Mouse (Mus musculus): ENCODE data around the gene Kif5a. TPM values are rescaled to one million over a fixed set of nuclear protein-coding genes. Genes with fewer than 3 reads are reported as not detected.
"Not testable (repeated sequence)": the region's sequence is repeated elsewhere in the genome, so short reads cannot be mapped to it uniquely, and the experiment has no call there.

Gene Kif5a
- 118 and 129 TPM in 2 replicates for polyA plus RNA-seq (2014; fragmentation: Nextera tagmentation; extraction: Ambion mirVana)

- 1% methylated on average over 53 of the region's 53 CpGs for WGBS
- no peaks in the 10 kb centered on the region for H3K27me3 ChIP-seq (ENCODE audit: control insufficient read depth, insufficient read depth, low read length)
- DNase-seq (ENCODE audit: low spot score) = peak; percentile 71
- peaks cover 49% of the 10 kb centered on the region for H3K4me1 ChIP-seq (replicated peaks; ENCODE audit: control insufficient read depth, insufficient read depth, low read length)
- H3K27ac ChIP-seq = peak within 1 kb of the TSS; percentile 93
- H3K4me3 ChIP-seq (replicated peaks; ENCODE audit: low read length) = peak within 1 kb of the TSS; percentile 69
- peak within 1 kb of the TSS; percentile 74 for H3K4me2 ChIP-seq (replicated peaks)
- H3K9ac ChIP-seq = peak within 1 kb of the TSS; percentile 88
- H3K36me3 ChIP-seq (replicated peaks; ENCODE audit: control insufficient read depth, insufficient read depth) = peaks cover 17% of the 10 kb centered on the region
- H3K9me3 ChIP-seq (ENCODE audit: control insufficient read depth, low read length) = no peaks in the 10 kb centered on the region
- ATAC-seq (ENCODE audit: low FRiP score) = peak; percentile 34; the same call in 1 of the 2 replicates
Observed at GRCm38 (mm10) chr10:127262548-127263398, at the start of gene Kif5a. TSS of gene Kif5a (minus strand) at chr10:127263348.

- WGBS = 83% methylated on average over 4 of the region's 4 CpGs
- ATAC-seq (ENCODE audit: low FRiP score) = no peak
- H3K4me3 ChIP-seq (replicated peaks; ENCODE audit: low read length) = no peak overlapping the region
Observed at GRCm38 (mm10) chr10:127312858-127313257, 49.7 kb upstream of the Kif5a start.

GRCm38 (mm10) chr10:127312356-127312676, 49.2 kb upstream of the Kif5a start:
- WGBS = 0% methylated on average over 4 of the region's 4 CpGs
- H3K4me2 ChIP-seq (replicated peaks) = peak overlapping the region; percentile 64
- DNase-seq (ENCODE audit: low spot score) (peak; percentile 82), ATAC-seq (ENCODE audit: low FRiP score) (peak; percentile 51; the same call in 1 of the 2 replicates)
- peak overlapping the region; percentile 64 for H3K4me3 ChIP-seq (replicated peaks; ENCODE audit: low read length)
- H3K27me3 ChIP-seq (ENCODE audit: control insufficient read depth, insufficient read depth, low read length) = no peaks in the 10 kb centered on the region
- H3K36me3 ChIP-seq (replicated peaks; ENCODE audit: control insufficient read depth, insufficient read depth) = peaks cover 23% of the 10 kb centered on the region
- H3K4me1 ChIP-seq (replicated peaks; ENCODE audit: control insufficient read depth, insufficient read depth, low read length) = peaks cover 7% of the 10 kb centered on the region; the same call in 1 of the 2 replicates
- no peaks in the 10 kb centered on the region for H3K9me3 ChIP-seq (ENCODE audit: control insufficient read depth, low read length)
- H3K9ac ChIP-seq = peak overlapping the region; percentile 56
- H3K27ac ChIP-seq = peak overlapping the region; percentile 73

More at GRCm38 (mm10) chr10:127312858-127313257, 49.7 kb upstream of the Kif5a start:
- H3K27me3 ChIP-seq (ENCODE audit: control insufficient read depth, insufficient read depth, low read length) = no peaks in the 10 kb centered on the region
- DNase-seq (ENCODE audit: low spot score) = no peak
- H3K36me3 ChIP-seq (replicated peaks; ENCODE audit: control insufficient read depth, insufficient read depth) = peaks cover 17% of the 10 kb centered on the region
- no peaks in the 10 kb centered on the region for H3K9me3 ChIP-seq (ENCODE audit: control insufficient read depth, low read length)
- H3K27ac ChIP-seq = no peak overlapping the region
- H3K4me2 ChIP-seq (replicated peaks) = peak overlapping the region; percentile 64; the same call in 1 of the 2 replicates
- H3K4me1 ChIP-seq (replicated peaks; ENCODE audit: control insufficient read depth, insufficient read depth, low read length) = peaks cover 7% of the 10 kb centered on the region; the same call in 1 of the 2 replicates
- no peak overlapping the region for H3K9ac ChIP-seq

DNA sequence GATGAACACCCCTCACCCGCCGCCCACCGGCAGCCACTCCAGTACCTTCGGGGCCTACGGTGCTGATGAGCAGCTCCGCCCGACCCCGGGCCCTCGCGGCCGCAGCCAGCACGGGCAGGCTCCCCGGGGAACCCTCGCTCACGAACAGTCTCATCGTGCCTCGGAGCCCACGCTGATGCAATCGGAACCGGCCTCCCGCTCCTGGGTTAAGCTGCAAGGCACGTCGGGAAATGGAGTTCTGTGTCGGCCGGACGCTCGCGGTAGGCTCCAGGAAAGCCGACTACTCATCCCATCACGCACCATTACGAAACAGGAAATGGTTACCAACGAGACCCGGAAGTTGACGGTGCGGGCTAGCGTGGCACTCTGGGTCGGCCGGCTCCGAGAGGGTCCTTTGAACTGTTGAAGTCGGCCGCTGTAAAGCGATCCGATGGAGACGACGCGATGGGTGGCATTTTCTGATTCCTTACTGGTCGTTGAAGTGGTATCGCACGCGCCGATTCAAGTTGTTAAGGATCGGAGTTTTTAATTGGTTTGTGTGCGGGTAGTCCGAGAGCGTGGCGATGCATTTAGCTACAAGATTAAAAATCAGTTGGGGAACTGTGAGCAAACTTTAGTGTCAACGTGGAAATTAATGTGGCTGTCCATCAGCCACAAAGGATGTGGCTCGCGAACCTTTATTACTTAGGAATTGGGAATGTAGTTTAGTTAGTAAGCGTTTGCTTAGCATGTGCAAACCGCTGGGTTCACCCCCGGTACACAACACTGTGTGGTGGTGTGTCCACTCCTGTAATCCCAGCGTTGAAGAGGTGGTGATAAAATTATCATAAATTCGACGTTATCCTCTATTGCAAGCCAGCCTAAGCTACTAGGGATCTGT, 48.6 kb upstream of the Kif5a start, which contains the start of gene Mars:
Mars (minus strand) TSS at position 311 of the 880 bp plus-strand sequence.
- H3K27ac ChIP-seq = peak within 1 kb of the TSS; percentile 73
- peak within 1 kb of the TSS; percentile 75 for H3K9ac ChIP-seq
- H3K9me3 ChIP-seq (ENCODE audit: control insufficient read depth, low read length) = no peaks in the 10 kb centered on the region
- no peaks in the 10 kb centered on the region for H3K27me3 ChIP-seq (ENCODE audit: control insufficient read depth, insufficient read depth, low read length)
- H3K36me3 ChIP-seq (replicated peaks; ENCODE audit: control insufficient read depth, insufficient read depth) = peaks cover 29% of the 10 kb centered on the region
- WGBS = under 1% methylated on average over 65 of the region's 65 CpGs
- peak; percentile 94 for DNase-seq (ENCODE audit: low spot score)
- peak; percentile 97 for ATAC-seq (ENCODE audit: low FRiP score)
- H3K4me3 ChIP-seq (replicated peaks; ENCODE audit: low read length) = peak within 1 kb of the TSS; percentile 64
- H3K4me1 ChIP-seq (replicated peaks; ENCODE audit: control insufficient read depth, insufficient read depth, low read length) = peaks cover 7% of the 10 kb centered on the region; the same call in 1 of the 2 replicates
- H3K4me2 ChIP-seq (replicated peaks) = peak within 1 kb of the TSS; percentile 64

GRCm38 (mm10) chr10:127310523-127311475, 47.7 kb upstream of the Kif5a start:
- peak; percentile 19 for ATAC-seq (ENCODE audit: low FRiP score)
- Histone ChIP-seq H3K36me3 (replicated peaks; ENCODE audit: control insufficient read depth, insufficient read depth) (peaks cover 38% of the 10 kb centered on the region), H3K9me3 (ENCODE audit: control insufficient read depth, low read length) (no peaks in the 10 kb centered on the region), H3K4me3 (replicated peaks; ENCODE audit: low read length) (peak overlapping the region; percentile 64), H3K4me2 (replicated peaks) (peak overlapping the region; percentile 64), H3K4me1 (replicated peaks; ENCODE audit: control insufficient read depth, insufficient read depth, low read length) (peaks cover 7% of the 10 kb centered on the region; the same call in 1 of the 2 replicates), H3K27me3 (ENCODE audit: control insufficient read depth, insufficient read depth, low read length) (no peaks in the 10 kb centered on the region), H3K9ac (peak overlapping the region; percentile 75), H3K27ac (peak overlapping the region; percentile 66)
- DNase-seq (ENCODE audit: low spot score) = peak; percentile 55
- 40% methylated on average over 23 of the region's 23 CpGs for WGBS

DNA sequence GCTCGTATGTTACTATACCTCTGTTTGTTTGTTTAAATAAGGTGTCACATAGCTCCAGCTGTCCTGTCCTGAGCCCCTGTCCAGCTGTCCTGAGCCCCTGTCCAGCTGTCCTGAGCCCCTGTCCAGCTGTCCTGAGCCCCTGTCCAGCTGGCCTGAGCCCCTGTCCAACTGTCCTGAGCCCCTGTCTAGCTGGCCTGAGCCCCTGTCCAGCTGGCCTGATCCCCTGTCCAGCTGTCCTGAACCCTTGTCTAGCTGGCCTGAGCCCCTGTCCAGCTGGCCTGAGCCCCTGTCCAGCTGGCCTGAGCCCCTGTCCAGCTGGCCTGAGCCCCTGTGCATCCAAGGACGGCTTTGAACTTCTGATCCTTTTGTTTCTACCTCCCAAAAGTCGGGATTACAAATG, 46.0 kb upstream of the Kif5a start:
- not testable (repeated sequence) for H3K9me3 ChIP-seq (ENCODE audit: control insufficient read depth, low read length); ATAC-seq (ENCODE audit: low FRiP score); H3K27me3 ChIP-seq (ENCODE audit: control insufficient read depth, insufficient read depth, low read length); H3K4me1 ChIP-seq (replicated peaks; ENCODE audit: control insufficient read depth, insufficient read depth, low read length); H3K4me3 ChIP-seq (replicated peaks; ENCODE audit: low read length); H3K4me2 ChIP-seq (replicated peaks); H3K27ac ChIP-seq; DNase-seq (ENCODE audit: low spot score); H3K9ac ChIP-seq
- peaks cover 54% of the 10 kb centered on the region for H3K36me3 ChIP-seq (replicated peaks; ENCODE audit: control insufficient read depth, insufficient read depth)
- 96% methylated on average over 3 of the region's 3 CpGs for WGBS

DNA sequence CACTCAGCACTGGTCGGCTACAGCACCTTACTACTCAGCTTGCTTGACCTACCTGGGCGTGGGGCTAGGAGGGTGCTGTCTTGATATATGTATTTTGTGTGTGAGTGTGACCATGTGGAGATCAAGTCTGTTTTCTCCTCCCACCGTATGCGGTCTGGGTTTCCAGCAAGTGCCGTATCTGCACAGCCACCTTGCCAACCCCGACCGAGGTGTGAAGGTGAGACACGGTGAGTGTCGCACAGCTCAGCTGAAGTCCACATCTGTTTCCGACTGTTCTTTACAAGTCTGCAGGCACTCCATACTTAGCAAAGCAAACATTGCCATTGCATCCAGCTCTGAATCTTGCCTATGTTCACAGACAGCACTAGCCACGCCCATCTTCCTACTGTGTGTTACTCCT, 40.0 kb upstream of the Kif5a start:
- no peak overlapping the region for H3K4me2 ChIP-seq (replicated peaks)
- no peaks in the 10 kb centered on the region for H3K9me3 ChIP-seq (ENCODE audit: control insufficient read depth, low read length)
- no peak overlapping the region for H3K4me3 ChIP-seq (replicated peaks; ENCODE audit: low read length)
- no peak overlapping the region for H3K27ac ChIP-seq
- H3K4me1 ChIP-seq (replicated peaks; ENCODE audit: control insufficient read depth, insufficient read depth, low read length) = no peaks in the 10 kb centered on the region
- peaks cover 99% of the 10 kb centered on the region for H3K36me3 ChIP-seq (replicated peaks; ENCODE audit: control insufficient read depth, insufficient read depth)
- 95% methylated on average over 11 of the region's 11 CpGs for WGBS
- ATAC-seq (ENCODE audit: low FRiP score) = no peak
- no peak for DNase-seq (ENCODE audit: low spot score)
- H3K9ac ChIP-seq = no peak overlapping the region
- no peaks in the 10 kb centered on the region for H3K27me3 ChIP-seq (ENCODE audit: control insufficient read depth, insufficient read depth, low read length)

- Histone ChIP-seq H3K36me3 (replicated peaks; ENCODE audit: control insufficient read depth, insufficient read depth) (peaks cover 99% of the 10 kb centered on the region), H3K27me3 (ENCODE audit: control insufficient read depth, insufficient read depth, low read length) (no peaks in the 10 kb centered on the region), H3K4me2 (replicated peaks) (no peak overlapping the region), H3K27ac (no peak overlapping the region), H3K9me3 (ENCODE audit: control insufficient read depth, low read length) (no peaks in the 10 kb centered on the region), H3K4me1 (replicated peaks; ENCODE audit: control insufficient read depth, insufficient read depth, low read length) (no peaks in the 10 kb centered on the region), H3K9ac (no peak overlapping the region), H3K4me3 (replicated peaks; ENCODE audit: low read length) (no peak overlapping the region)
- 96% methylated on average over 6 of the region's 6 CpGs for WGBS
- no peak for ATAC-seq (ENCODE audit: low FRiP score)
- no peak for DNase-seq (ENCODE audit: low spot score)
Observed at GRCm38 (mm10) chr10:127300361-127300760, 37.2 kb upstream of the Kif5a start.

Measured in hindbrain, embryonic 14.5 days (tissue).